Mouse (Mus musculus) embryonic facial prominence, embryonic 11.5 days (tissue): ENCODE measurements around the gene Gm49394. TPM values are rescaled to one million over a fixed set of nuclear protein-coding genes. Genes with fewer than 3 reads are reported as not detected.

ENCODE experiments used
- ATAC-seq: fragments of 200-750 bp; cut with Nextera tagmentation; replicated peaks from 2 replicates; pipeline ENCODE4 v1.8.0; 2017; ENCODE audit warnings: low read depth; ENCODE audit not compliant: insufficient number of reproducible peaks, low FRiP score, low TSS enrichment
- DNase-seq: peaks from one replicate; pipeline ENCODE4 v3.0.0-alpha.2; 2015; ENCODE audit warnings: low spot score
- H3K27ac ChIP-seq: fragments of 300-500 bp; sonication (generic); replicated peaks from 2 replicates; pipeline ENCODE4 v1.5.1; 2014; ENCODE audit warnings: mild to moderate bottlenecking, low read depth, low read length, control low read depth
- H3K27me3 ChIP-seq: fragments of 300-500 bp; sonication (generic); 2 replicates; pipeline ENCODE4 v1.6.1; 2014; ENCODE audit warnings: mild to moderate bottlenecking, low read length, moderate library complexity, mixed read lengths; ENCODE audit not compliant: control insufficient read depth, insufficient read depth
- H3K36me3 ChIP-seq: fragments of 300-500 bp; sonication (generic); replicated peaks from 2 replicates; pipeline ENCODE4 v1.6.1; 2014; ENCODE audit warnings: low read depth, mild to moderate bottlenecking, low read length, moderate library complexity, mixed read lengths; ENCODE audit not compliant: control insufficient read depth, insufficient read depth
- H3K4me1 ChIP-seq: fragments of 300-500 bp; sonication (generic); 2 replicates; pipeline ENCODE4 v1.6.1; 2014; ENCODE audit warnings: low read length, mixed read lengths; ENCODE audit not compliant: control insufficient read depth, insufficient read depth
- H3K4me2 ChIP-seq: fragments of 300-500 bp; sonication (generic); 2 replicates; pipeline ENCODE4 v1.6.1; 2014; ENCODE audit warnings: low read depth, mild to moderate bottlenecking, control low read depth, low read length, moderate library complexity
- H3K4me3 ChIP-seq: fragments of 300-500 bp; sonication (generic); 2 replicates; pipeline ENCODE4 v1.5.1; 2014; ENCODE audit warnings: low read depth, low read length, control low read depth
- H3K9ac ChIP-seq: fragments of 300-500 bp; sonication (generic); replicated peaks from 2 replicates; pipeline ENCODE4 v1.6.1; 2014; ENCODE audit warnings: mild to moderate bottlenecking, control low read depth, low read length
- H3K9me3 ChIP-seq: fragments of 300-500 bp; sonication (generic); replicated peaks from 2 replicates; pipeline ENCODE4 v1.6.1; 2016; ENCODE audit warnings: mild to moderate bottlenecking, low read length, inconsistent platforms, mixed read lengths; ENCODE audit not compliant: control insufficient read depth
- WGBS: fragments of 180-500 bp; shearing (Covaris S2); extraction: QIAGEN DNeasy Blood & Tissue Kit; methylation state at CpG from one replicate; pipeline ENCODE4 v1.1.7; 2014; 5-methylcytosine and 5-hydroxymethylcytosine counted together
- polyA plus RNA-seq: library from polyadenylated mRNA; unstranded; fragments of >200 nt; fragmentation: Nextera tagmentation; extraction: Ambion mirVana; gene quantifications from 2 replicates; pipeline ENCODE4 v1.2.1, GENCODE M21; 2014

The Gm49394 gene
- polyA plus RNA-seq, 1 experiment from 2014 or later = 0.08 TPM

- peak overlapping the region; percentile 90 for H3K9ac ChIP-seq
- peak overlapping the region; percentile 62 for H3K4me3 ChIP-seq
- H3K27me3 ChIP-seq = peaks cover 79% of the 10 kb centered on the region
- peak overlapping the region; percentile 87 for H3K27ac ChIP-seq
- WGBS = under 1% methylated on average over 34 of the region's 34 CpGs
- peak overlapping the region; percentile 76 for H3K4me2 ChIP-seq
- no peak for ATAC-seq
- no peaks in the 10 kb centered on the region for H3K9me3 ChIP-seq
- no peak for DNase-seq
- H3K4me1 ChIP-seq = peaks cover 5% of the 10 kb centered on the region
- no peaks in the 10 kb centered on the region for H3K36me3 ChIP-seq
These were observed 11.7 kb downstream of the Gm49394 start for GRCm38 (mm10) chr7:142657821-142658614.

- H3K4me1 ChIP-seq = peaks cover 5% of the 10 kb centered on the region
- H3K4me2 ChIP-seq = peak overlapping the region; percentile 76
- H3K27me3 ChIP-seq = peaks cover 75% of the 10 kb centered on the region
- peak overlapping the region; percentile 87 for H3K27ac ChIP-seq
- peak overlapping the region; percentile 62 for H3K4me3 ChIP-seq
- WGBS = 3% methylated on average over 5 of the region's 9 CpGs
- ATAC-seq = no peak
- no peaks in the 10 kb centered on the region for H3K9me3 ChIP-seq
- H3K9ac ChIP-seq = peak overlapping the region; percentile 90
- H3K36me3 ChIP-seq = no peaks in the 10 kb centered on the region
- peak; percentile 66 for DNase-seq
These were observed 12.4 kb downstream of the Gm49394 start for GRCm38 (mm10) chr7:142657341-142657791.

GRCm38 (mm10) chr7:142656055-142656454, 13.7 kb downstream of the Gm49394 start:
- Histone ChIP-seq H3K4me2 (peak overlapping the region; percentile 76), H3K27me3 (peaks cover 71% of the 10 kb centered on the region), H3K9me3 (no peaks in the 10 kb centered on the region), H3K4me3 (peak overlapping the region; percentile 62), H3K9ac (peak overlapping the region; percentile 48), H3K27ac (no peak overlapping the region), H3K4me1 (peaks cover 5% of the 10 kb centered on the region), H3K36me3 (no peaks in the 10 kb centered on the region)
- no peak for ATAC-seq
- WGBS = 33% methylated on average over 4 of the region's 4 CpGs
- DNase-seq = no peak

GRCm38 (mm10) chr7:142655633-142656032, 14.1 kb downstream of the Gm49394 start:
- Histone ChIP-seq H3K27ac (no peak overlapping the region), H3K9ac (peak overlapping the region; percentile 37), H3K9me3 (no peaks in the 10 kb centered on the region), H3K4me3 (peak overlapping the region; percentile 62), H3K27me3 (peaks cover 67% of the 10 kb centered on the region), H3K36me3 (no peaks in the 10 kb centered on the region), H3K4me2 (peak overlapping the region; percentile 76), H3K4me1 (peaks cover 5% of the 10 kb centered on the region)
- WGBS = 12% methylated on average over 11 of the region's 11 CpGs
- ATAC-seq (no peak), DNase-seq (no peak)

GRCm38 (mm10) chr7:142653726-142654125, 16.0 kb downstream of the Gm49394 start:
- Histone ChIP-seq H3K27me3 (peaks cover 48% of the 10 kb centered on the region), H3K27ac (no peak overlapping the region), H3K4me2 (peak overlapping the region; percentile 19), H3K4me3 (0 out of 2 replicates have a peak overlapping the region, but pooled peaks have one; percentile 62), H3K4me1 (peaks cover 3% of the 10 kb centered on the region), H3K9ac (0 out of 2 replicates have a peak overlapping the region, but pooled peaks have one; percentile 13), H3K36me3 (no peaks in the 10 kb centered on the region), H3K9me3 (no peaks in the 10 kb centered on the region)
- ATAC-seq (no peak), DNase-seq (no peak)
- 7% methylated on average over 18 of the region's 18 CpGs for WGBS

GRCm38 (mm10) chr7:142646676-142647075, 23.1 kb downstream of the Gm49394 start:
- Histone ChIP-seq H3K9ac (0 out of 2 replicates have a peak overlapping the region, but pooled peaks have one; percentile 10), H3K27ac (no peak overlapping the region), H3K4me1 (no peaks in the 10 kb centered on the region; the same call in 1 of the 2 replicates), H3K9me3 (no peaks in the 10 kb centered on the region), H3K4me3 (no peak overlapping the region), H3K4me2 (no peak overlapping the region; the same call in 1 of the 2 replicates), H3K27me3 (no peaks in the 10 kb centered on the region), H3K36me3 (no peaks in the 10 kb centered on the region)
- 23% methylated on average over 6 of the region's 6 CpGs for WGBS
- DNase-seq (no peak), ATAC-seq (no peak)

- Histone ChIP-seq H3K4me1 (no peaks in the 10 kb centered on the region; the same call in 1 of the 2 replicates), H3K4me2 (no peak overlapping the region), H3K27me3 (no peaks in the 10 kb centered on the region), H3K9me3 (no peaks in the 10 kb centered on the region), H3K9ac (no peak overlapping the region), H3K36me3 (no peaks in the 10 kb centered on the region), H3K27ac (no peak overlapping the region), H3K4me3 (no peak overlapping the region)
- DNase-seq (peak; percentile 76), ATAC-seq (0 out of 2 replicates have a peak, but pooled peaks have one; percentile 24)
- 20% methylated on average over 5 of the region's 5 CpGs for WGBS
These were observed 24.7 kb downstream of the Gm49394 start for GRCm38 (mm10) chr7:142645045-142645444.

- Histone ChIP-seq H3K36me3 (no peaks in the 10 kb centered on the region), H3K9me3 (no peaks in the 10 kb centered on the region), H3K27ac (no peak overlapping the region), H3K4me1 (no peaks in the 10 kb centered on the region), H3K27me3 (no peaks in the 10 kb centered on the region), H3K4me2 (no peak overlapping the region), H3K4me3 (no peak overlapping the region), H3K9ac (no peak overlapping the region)
- ATAC-seq (no peak), DNase-seq (no peak)
These were observed 33.6 kb downstream of the Gm49394 start for GRCm38 (mm10) chr7:142636178-142636577.
